Mouse (Mus musculus): ENCODE results near the gene Rgs7. TPM values are rescaled to one million over a fixed set of nuclear protein-coding genes. Genes with fewer than 3 reads are reported as not detected.

Rgs7 gene
- polyA plus RNA-seq, 1 experiment from 2014 or later, result 48.2 TPM

DNA sequence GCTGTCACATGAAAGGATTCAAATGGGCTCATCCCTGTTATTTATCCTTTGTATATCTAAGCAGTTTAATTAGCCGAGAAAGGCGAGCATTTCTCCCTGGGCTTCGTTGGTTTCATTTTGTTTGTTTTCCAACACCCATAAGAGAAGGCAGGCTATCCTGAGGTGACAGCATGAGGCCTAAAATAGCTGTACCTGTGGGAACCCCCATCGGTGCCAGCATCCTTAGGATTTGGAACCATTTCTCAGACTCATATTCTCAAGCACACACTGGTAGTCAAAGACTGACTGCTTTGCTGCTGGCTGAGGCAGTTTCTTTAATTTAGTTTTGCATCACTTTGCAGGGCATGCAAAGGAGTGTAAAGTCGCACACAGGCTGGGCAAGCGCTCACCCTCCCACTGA is 443.2 kb downstream of the Rgs7 start:
- H3K9ac ChIP-seq (replicated peaks), result no peak overlapping the region
- H3K27ac ChIP-seq (replicated peaks), result no peak overlapping the region
- no peak for ATAC-seq (ENCODE audit: low FRiP score)
- no peaks in the 10 kb centered on the region for H3K36me3 ChIP-seq
- no peaks in the 10 kb centered on the region for H3K4me1 ChIP-seq
- H3K9me3 ChIP-seq (replicated peaks), result no peaks in the 10 kb centered on the region
- no peaks in the 10 kb centered on the region for H3K27me3 ChIP-seq (replicated peaks)
- H3K4me2 ChIP-seq, result no peak overlapping the region
- 79% methylated on average over 6 of the region's 6 CpGs for WGBS
- H3K4me3 ChIP-seq (replicated peaks), result no peak overlapping the region

- Histone ChIP-seq H3K9ac (replicated peaks) (no peak overlapping the region), H3K36me3 (no peaks in the 10 kb centered on the region), H3K4me1 (no peaks in the 10 kb centered on the region), H3K27me3 (replicated peaks) (no peaks in the 10 kb centered on the region), H3K4me2 (no peak overlapping the region), H3K9me3 (replicated peaks) (no peaks in the 10 kb centered on the region), H3K4me3 (replicated peaks) (no peak overlapping the region), H3K27ac (replicated peaks) (no peak overlapping the region)
- 71% methylated on average over 4 of the region's 4 CpGs for WGBS
- peak; percentile 83 for ATAC-seq (ENCODE audit: low FRiP score)
These were observed 451.0 kb downstream of the Rgs7 start for GRCm38 (mm10) chr1:175041167-175041817.

DNA sequence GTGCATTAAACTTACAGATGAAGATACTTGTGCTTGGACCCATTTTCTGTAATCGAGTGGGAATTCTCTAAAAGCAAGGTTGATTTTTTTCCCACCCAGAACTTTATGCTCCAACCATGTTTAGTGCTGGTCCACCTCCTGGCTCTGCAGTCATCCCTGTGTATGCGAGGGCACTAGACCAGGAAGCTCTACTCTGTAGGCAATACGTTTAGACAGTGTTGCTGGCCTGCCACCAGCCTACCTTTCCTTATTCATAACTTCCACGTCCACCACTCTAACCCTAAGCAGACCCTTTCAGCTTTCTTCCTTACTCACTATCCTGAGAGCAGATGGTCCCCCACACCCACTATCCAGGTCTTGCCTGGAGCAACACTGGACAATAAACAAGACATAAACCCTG is 452.3 kb downstream of the Rgs7 start:
- Histone ChIP-seq H3K4me2 (no peak overlapping the region), H3K4me3 (replicated peaks) (no peak overlapping the region), H3K9ac (replicated peaks) (no peak overlapping the region), H3K27ac (replicated peaks) (no peak overlapping the region), H3K4me1 (no peaks in the 10 kb centered on the region), H3K27me3 (replicated peaks) (no peaks in the 10 kb centered on the region), H3K36me3 (no peaks in the 10 kb centered on the region), H3K9me3 (replicated peaks) (no peaks in the 10 kb centered on the region)
- 93% methylated on average over 4 of the region's 4 CpGs for WGBS
- ATAC-seq (ENCODE audit: low FRiP score), result no peak

- H3K4me3 ChIP-seq (replicated peaks), result no peak overlapping the region
- 26% methylated on average over 6 of the region's 6 CpGs for WGBS
- H3K36me3 ChIP-seq, result no peaks in the 10 kb centered on the region
- no peak overlapping the region for H3K4me2 ChIP-seq
- ATAC-seq (ENCODE audit: low FRiP score), result no peak
- no peaks in the 10 kb centered on the region for H3K9me3 ChIP-seq (replicated peaks)
- no peaks in the 10 kb centered on the region for H3K4me1 ChIP-seq
- H3K9ac ChIP-seq (replicated peaks), result no peak overlapping the region
- no peaks in the 10 kb centered on the region for H3K27me3 ChIP-seq (replicated peaks)
- no peak overlapping the region for H3K27ac ChIP-seq (replicated peaks)
These were observed 452.7 kb downstream of the Rgs7 start for GRCm38 (mm10) chr1:175039567-175039966.

GRCm38 (mm10) chr1:175035461-175035860 is 456.8 kb downstream of the Rgs7 start:
- Histone ChIP-seq H3K27me3 (replicated peaks) (no peaks in the 10 kb centered on the region), H3K27ac (replicated peaks) (no peak overlapping the region), H3K4me2 (no peak overlapping the region), H3K9me3 (replicated peaks) (no peaks in the 10 kb centered on the region), H3K4me1 (peaks cover 4% of the 10 kb centered on the region), H3K36me3 (no peaks in the 10 kb centered on the region), H3K4me3 (replicated peaks) (no peak overlapping the region), H3K9ac (replicated peaks) (no peak overlapping the region)
- ATAC-seq (ENCODE audit: low FRiP score), result no peak
- 76% methylated on average over 5 of the region's 5 CpGs for WGBS

DNA sequence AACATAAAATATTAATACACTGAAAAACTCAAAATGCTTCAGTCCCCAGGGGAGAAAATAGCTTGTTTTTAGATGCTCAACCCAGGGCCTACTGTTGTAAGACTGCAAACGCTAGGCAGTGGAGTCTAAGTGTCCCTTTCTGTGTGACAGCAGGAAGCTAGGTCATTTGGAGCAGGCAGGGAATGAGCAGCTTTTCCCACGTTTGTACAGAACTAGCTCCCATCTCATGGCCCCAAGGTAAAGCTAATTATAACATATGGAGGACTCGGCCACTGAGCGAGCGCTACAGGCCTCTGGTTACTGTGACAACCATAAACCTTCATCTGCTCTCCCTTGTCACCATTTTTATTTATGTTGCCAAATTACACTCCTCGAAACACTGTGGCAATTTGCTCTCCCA is 460.3 kb downstream of the Rgs7 start:
- Histone ChIP-seq H3K9ac (replicated peaks) (no peak overlapping the region), H3K27me3 (replicated peaks) (no peaks in the 10 kb centered on the region), H3K36me3 (no peaks in the 10 kb centered on the region), H3K4me2 (no peak overlapping the region), H3K9me3 (replicated peaks) (no peaks in the 10 kb centered on the region), H3K27ac (replicated peaks) (no peak overlapping the region), H3K4me1 (peaks cover 9% of the 10 kb centered on the region), H3K4me3 (replicated peaks) (no peak overlapping the region)
- ATAC-seq (ENCODE audit: low FRiP score), result no peak
- WGBS, result 21% methylated on average over 6 of the region's 6 CpGs

GRCm38 (mm10) chr1:175028716-175029204 is 463.5 kb downstream of the Rgs7 start:
- H3K4me2 ChIP-seq, result peak overlapping the region; percentile 23
- peak; percentile 80 for ATAC-seq (ENCODE audit: low FRiP score)
- no peaks in the 10 kb centered on the region for H3K36me3 ChIP-seq
- H3K27ac ChIP-seq (replicated peaks), result 0 out of 2 replicates have a peak overlapping the region, but pooled peaks have one; percentile 38
- H3K27me3 ChIP-seq (replicated peaks), result no peaks in the 10 kb centered on the region
- H3K4me1 ChIP-seq, result peaks cover 12% of the 10 kb centered on the region
- H3K4me3 ChIP-seq (replicated peaks), result no peak overlapping the region
- H3K9me3 ChIP-seq (replicated peaks), result no peaks in the 10 kb centered on the region
- WGBS, result 6% methylated on average over 9 of the region's 9 CpGs
- no peak overlapping the region for H3K9ac ChIP-seq (replicated peaks)

DNA sequence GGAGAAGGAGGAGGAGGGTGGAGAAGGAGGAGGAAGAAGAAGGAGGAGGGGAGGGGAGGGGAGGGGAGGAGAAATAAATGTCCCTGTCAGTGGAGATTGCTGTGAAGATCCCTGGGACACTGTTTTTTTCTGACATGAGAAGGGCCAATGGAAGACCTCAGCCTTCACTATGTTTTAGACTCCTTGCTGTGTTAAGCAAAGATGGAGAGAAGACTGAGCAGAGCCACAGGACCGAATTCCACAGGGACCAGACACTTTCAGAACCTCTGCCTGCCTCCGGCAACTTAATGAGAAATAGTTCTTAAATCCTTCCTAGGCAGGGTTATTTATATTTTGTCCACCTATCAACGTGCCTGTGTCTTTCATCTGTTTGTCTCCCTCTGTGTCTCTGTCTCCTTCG is 464.0 kb downstream of the Rgs7 start:
- peak; percentile 53 for ATAC-seq (ENCODE audit: low FRiP score)

DNA sequence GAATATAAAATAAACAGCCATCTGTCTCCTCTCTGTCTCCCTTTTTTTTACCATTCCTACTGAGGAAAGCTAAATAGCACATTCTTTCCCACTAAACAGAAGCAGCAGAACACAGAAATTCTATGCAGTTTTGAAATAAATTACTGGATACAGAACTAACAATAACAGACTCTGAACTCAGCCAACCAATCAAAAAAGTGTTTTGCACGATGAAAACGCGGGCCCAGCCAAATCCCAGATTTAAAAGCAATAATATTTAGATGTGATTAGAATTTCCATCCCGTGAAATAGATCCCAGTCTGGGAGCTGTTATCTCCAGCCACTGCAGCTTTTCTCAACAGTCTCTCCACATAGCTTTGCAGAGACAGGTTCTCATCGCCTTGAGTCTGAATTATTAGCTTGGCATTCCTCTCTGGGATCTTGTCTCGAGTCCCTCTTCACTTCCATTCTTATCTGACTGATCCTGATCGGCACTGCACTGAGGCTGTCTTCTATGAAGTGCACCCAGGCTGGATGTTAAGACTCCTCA is 466.5 kb downstream of the Rgs7 start:
- H3K36me3 ChIP-seq, result no peaks in the 10 kb centered on the region
- no peak overlapping the region for H3K27ac ChIP-seq (replicated peaks)
- H3K9me3 ChIP-seq (replicated peaks), result no peaks in the 10 kb centered on the region
- H3K4me1 ChIP-seq, result peaks cover 8% of the 10 kb centered on the region
- no peak overlapping the region for H3K9ac ChIP-seq (replicated peaks)
- no peak overlapping the region for H3K4me3 ChIP-seq (replicated peaks)
- no peak overlapping the region for H3K4me2 ChIP-seq
- WGBS, result 79% methylated on average over 7 of the region's 7 CpGs
- ATAC-seq (ENCODE audit: low FRiP score), result no peak
- H3K27me3 ChIP-seq (replicated peaks), result no peaks in the 10 kb centered on the region

More for the DNA sequence above, 464.0 kb downstream of the Rgs7 start:
- Histone ChIP-seq H3K27me3 (replicated peaks) (no peaks in the 10 kb centered on the region), H3K4me3 (replicated peaks) (no peak overlapping the region), H3K9me3 (replicated peaks) (no peaks in the 10 kb centered on the region), H3K4me2 (no peak overlapping the region), H3K4me1 (peaks cover 12% of the 10 kb centered on the region), H3K9ac (replicated peaks) (no peak overlapping the region), H3K36me3 (no peaks in the 10 kb centered on the region), H3K27ac (replicated peaks) (no peak overlapping the region)
- 10% methylated on average over 4 of the region's 4 CpGs for WGBS

- Histone ChIP-seq H3K36me3 (no peaks in the 10 kb centered on the region), H3K27ac (replicated peaks) (no peak overlapping the region), H3K4me1 (peaks cover 8% of the 10 kb centered on the region), H3K9ac (replicated peaks) (no peak overlapping the region), H3K4me2 (no peak overlapping the region), H3K27me3 (replicated peaks) (no peaks in the 10 kb centered on the region), H3K4me3 (replicated peaks) (no peak overlapping the region), H3K9me3 (replicated peaks) (no peaks in the 10 kb centered on the region)
- 28% methylated on average over 1 of the region's 1 CpGs for WGBS
- ATAC-seq (ENCODE audit: low FRiP score), result no peak
These were observed 468.2 kb downstream of the Rgs7 start for GRCm38 (mm10) chr1:175024136-175024535.

Data from neural tube, embryonic 15.5 days (tissue).